In genomic region chr15:89591317-89591716, GRCm38 (mm10) we compare ENCODE assay signal across 8 mouse cellular contexts. TPM values are rescaled to one million over a fixed set of nuclear protein-coding genes. Genes with fewer than 3 reads are reported as not detected.
A peak's percentile ranks its signal among the peaks of the same experiment; 100 is the strongest.
DNase-seq lines count a peak whose midpoint lies in the region; ATAC-seq lines count a peak whose summit lies in the region.

No protein-coding gene starts in this region.

- ATAC-seq in cerebellum, adult (ENCODE audit: insufficient number of reproducible peaks, low FRiP score, low TSS enrichment) = no peak

- peaks cover 25% of the 10 kb centered on the region for H3K36me3 ChIP-seq in hindbrain, embryonic 10.5 days
- peaks cover 15% of the 10 kb centered on the region for H3K36me3 ChIP-seq in megakaryocyte, embryonic 14.5 days (replicated peaks; ENCODE audit: low read length)

- 3% methylated on average over 30 of the region's 30 CpGs for WGBS in hindbrain, embryonic 10.5 days

- 0 out of 2 replicates have a peak, but pooled peaks cover 2% of the 10 kb centered on the region for H3K4me1 ChIP-seq in brown adipose tissue, adult 24 weeks (ENCODE audit: control insufficient read depth, insufficient read depth, insufficient read length, low read length)
- peaks cover 22% of the 10 kb centered on the region for H3K4me1 ChIP-seq in hindbrain, embryonic 10.5 days (replicated peaks)
- H3K4me1 ChIP-seq in megakaryocyte, embryonic 14.5 days = peaks cover 35% of the 10 kb centered on the region

- H3K9me3 ChIP-seq in hindbrain, embryonic 10.5 days = no peaks in the 10 kb centered on the region
- H3K9me3 ChIP-seq in megakaryocyte, embryonic 14.5 days = no peaks in the 10 kb centered on the region

- DNase-seq in layer of hippocampus, adult 11-12 months (ENCODE audit: low spot score) = peak; percentile 17
- no peak for DNase-seq in layer of hippocampus, adult 8-10 months (ENCODE audit: low spot score in 2 of 2)
- DNase-seq in hindbrain, embryonic 10.5 days (ENCODE audit: low spot score) = no peak
- no peak for DNase-seq in gastrocnemius, postnatal 14 days
- DNase-seq in urinary bladder, adult 2 months (ENCODE audit: low spot score) = no peak

- intact Hi-C loops in gastrocnemius, postnatal 14 days (cut with DNase I; ENCODE audit: low total_unique reads) = no loop called here

- no peak overlapping the region for H3K27ac ChIP-seq in brown adipose tissue, adult 24 weeks (replicated peaks; ENCODE audit: low read depth, low read length)
- H3K27ac ChIP-seq in hindbrain, embryonic 10.5 days = peak overlapping the region; percentile 88

- H3K4me3 ChIP-seq in brown adipose tissue, adult 24 weeks (ENCODE audit: insufficient read depth, low read depth, low read length) = peak overlapping the region; percentile 86
- peak overlapping the region; percentile 89 for H3K4me3 ChIP-seq in hindbrain, embryonic 10.5 days
- H3K4me3 ChIP-seq in megakaryocyte, embryonic 14.5 days (replicated peaks) = peak overlapping the region; percentile 97

- H3K27me3 ChIP-seq in hindbrain, embryonic 10.5 days (ENCODE audit: insufficient read depth, poor library complexity, severe bottlenecking) = no peaks in the 10 kb centered on the region
- H3K27me3 ChIP-seq in megakaryocyte, embryonic 14.5 days (replicated peaks) = peaks cover 2% of the 10 kb centered on the region

RNA-seq across cellular contexts. Expression of gene Rabl2, which starts 0.4 kb away (rescaled TPM):
- total RNA-seq in layer of hippocampus, adult 8-10 months (2022) = 10 to 100 TPM; 27.2 to 41.2 (median 32.7) TPM
- polyA plus RNA-seq in brown adipose tissue, adult 24 weeks (2012; ENCODE audit: insufficient read depth, insufficient read length, missing spikeins) = 2.7 and 4.4 TPM in 2 replicates
- 76.7 and 88.1 TPM in 2 replicates for polyA plus RNA-seq in hindbrain, embryonic 10.5 days (2016; fragmentation: Nextera tagmentation; extraction: Ambion mirVana)
- 15.1 TPM in 1 of 2 replicates, not detected in the other for polyA plus RNA-seq in megakaryocyte, embryonic 14.5 days (2012; ENCODE audit: insufficient read depth, low replicate concordance)
- 1 to 10 TPM; 3.7 to 4.3 TPM for total RNA-seq in gastrocnemius, postnatal 14 days (2021)
- 22.2 and 26.8 TPM in 2 replicates for polyA plus RNA-seq in urinary bladder, adult 2 months (2012; rRNA removed)

RNA-seq across cellular contexts. Expression of gene Acr, which starts 23.2 kb away (rescaled TPM):
- total RNA-seq in layer of hippocampus, adult 8-10 months (2022) = 1 to 10 TPM in 3 of 4 experiments, under 1 TPM in 1; 0.95 to 2.1 (median 1.4) TPM
- polyA plus RNA-seq in brown adipose tissue, adult 24 weeks (2012; ENCODE audit: insufficient read depth, insufficient read length, missing spikeins) = not detected in 2 replicates
- polyA plus RNA-seq in hindbrain, embryonic 10.5 days (2016; fragmentation: Nextera tagmentation; extraction: Ambion mirVana) = 0.19 and 0.38 TPM in 2 replicates
- 0.49 and 3.0 TPM in 2 replicates for polyA plus RNA-seq in megakaryocyte, embryonic 14.5 days (2012; ENCODE audit: insufficient read depth, low replicate concordance)
- total RNA-seq in gastrocnemius, postnatal 14 days (2021) = under 1 TPM; 0.14 to 0.16 TPM
- polyA plus RNA-seq in urinary bladder, adult 2 months (2012; rRNA removed) = 0.63 and 0.71 TPM in 2 replicates
